Mouse (Mus musculus) embryonic facial prominence, embryonic 10.5 days (tissue): ENCODE results near the gene Ltb. TPM values are rescaled to one million over a fixed set of nuclear protein-coding genes. Genes with fewer than 3 reads are reported as not detected.
A peak's percentile ranks its signal among the peaks of the same experiment; 100 is the strongest.

Experiments used
- DNase-seq: peaks from one replicate; pipeline ENCODE4 v3.0.0-alpha.2; 2017; ENCODE audit warnings: low spot score
- H3K27ac ChIP-seq: fragments of 300-500 bp; sonication (generic); replicated peaks from 2 replicates; pipeline ENCODE4 v1.5.1; 2016; ENCODE audit warnings: mild to moderate bottlenecking
- H3K27me3 ChIP-seq: fragments of 300-500 bp; sonication (generic); replicated peaks from 2 replicates; pipeline ENCODE4 v1.6.1; 2016; ENCODE audit warnings: low read depth, mild to moderate bottlenecking; ENCODE audit not compliant: poor library complexity, severe bottlenecking
- H3K36me3 ChIP-seq: fragments of 300-500 bp; sonication (generic); replicated peaks from 2 replicates; pipeline ENCODE4 v1.6.1; 2016; ENCODE audit warnings: mild to moderate bottlenecking, moderate library complexity
- H3K4me1 ChIP-seq: fragments of 300-500 bp; sonication (generic); 2 replicates; pipeline ENCODE4 v1.6.1; 2016
- H3K4me3 ChIP-seq: fragments of 300-500 bp; sonication (generic); 2 replicates; pipeline ENCODE4 v1.5.1; 2016; ENCODE audit warnings: mild to moderate bottlenecking, moderate library complexity
- H3K9me3 ChIP-seq: fragments of 300-500 bp; sonication (generic); 2 replicates; pipeline ENCODE4 v1.6.1; 2016; ENCODE audit warnings: mild to moderate bottlenecking
- WGBS: fragments of 180-500 bp; shearing (Covaris S2); methylation state at CpG from one replicate; pipeline ENCODE4 v1.1.7; 2016; 5-methylcytosine and 5-hydroxymethylcytosine counted together
- microRNA-seq: library from miRNA; unstranded; fragments of <30 nt; microRNA quantifications from one replicate; pipeline ENCODE4, GENCODE M21; 2017
- polyA plus RNA-seq: library from polyadenylated mRNA; unstranded; fragments of >200 nt; fragmentation: Nextera tagmentation; extraction: Ambion mirVana; gene quantifications from 2 replicates; pipeline ENCODE4 v1.2.1, GENCODE M21; 2016

The Ltb gene
- polyA plus RNA-seq, 1 experiment from 2014 or later: 0.16 TPM

DNA sequence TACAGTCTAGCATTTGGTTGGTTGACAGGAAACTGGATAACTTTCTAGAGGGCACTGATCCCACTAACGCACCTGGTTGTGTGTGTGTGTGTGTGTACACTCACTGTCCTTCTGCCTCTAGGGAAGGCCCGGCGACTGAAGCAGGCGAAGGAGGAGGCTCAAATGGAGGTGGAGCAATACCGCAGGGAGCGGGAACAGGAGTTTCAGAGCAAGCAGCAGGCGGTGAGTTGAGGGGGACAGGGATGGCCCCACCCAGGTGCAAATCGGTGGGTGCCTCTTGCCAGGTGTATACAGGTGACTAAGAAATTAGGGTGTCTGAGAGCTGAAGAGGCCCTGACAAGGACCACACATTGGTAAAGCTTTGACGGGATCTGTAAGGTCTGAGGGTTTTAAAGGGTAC lies 42.8 kb downstream of the Ltb start:
- H3K4me1 ChIP-seq: peaks cover 41% of the 10 kb centered on the region
- no peak overlapping the region for H3K27ac ChIP-seq
- peak overlapping the region; percentile 72; the same call in 1 of the 2 replicates for H3K4me3 ChIP-seq
- H3K9me3 ChIP-seq: no peaks in the 10 kb centered on the region
- H3K27me3 ChIP-seq: no peaks in the 10 kb centered on the region
- WGBS: 77% methylated on average over 9 of the region's 9 CpGs
- no peak for DNase-seq
- H3K36me3 ChIP-seq: peaks cover 11% of the 10 kb centered on the region

DNA sequence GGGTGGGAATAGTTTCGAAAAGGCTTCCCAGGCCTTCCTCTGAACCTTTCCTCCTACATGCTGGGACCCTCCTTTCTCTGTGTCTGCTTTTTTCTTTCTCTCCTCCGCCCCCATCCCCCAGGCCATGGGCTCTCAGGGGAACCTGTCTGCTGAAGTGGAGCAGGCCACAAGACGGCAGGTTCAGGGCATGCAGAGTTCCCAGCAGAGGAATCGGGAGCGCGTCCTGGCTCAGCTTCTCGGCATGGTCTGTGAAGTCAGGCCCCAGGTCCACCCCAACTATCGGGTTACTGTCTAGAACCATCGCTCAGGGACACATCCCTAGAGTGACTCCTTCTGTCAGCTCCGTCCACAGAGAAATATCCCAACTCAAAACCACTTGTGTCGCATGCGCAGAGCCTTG lies 43.3 kb downstream of the Ltb start:
- WGBS: 84% methylated on average over 12 of the region's 12 CpGs
- DNase-seq: no peak
- H3K36me3 ChIP-seq: peaks cover 11% of the 10 kb centered on the region
- no peak overlapping the region for H3K4me3 ChIP-seq
- no peaks in the 10 kb centered on the region for H3K27me3 ChIP-seq
- no peak overlapping the region for H3K27ac ChIP-seq
- H3K9me3 ChIP-seq: no peaks in the 10 kb centered on the region
- peaks cover 38% of the 10 kb centered on the region for H3K4me1 ChIP-seq

DNA sequence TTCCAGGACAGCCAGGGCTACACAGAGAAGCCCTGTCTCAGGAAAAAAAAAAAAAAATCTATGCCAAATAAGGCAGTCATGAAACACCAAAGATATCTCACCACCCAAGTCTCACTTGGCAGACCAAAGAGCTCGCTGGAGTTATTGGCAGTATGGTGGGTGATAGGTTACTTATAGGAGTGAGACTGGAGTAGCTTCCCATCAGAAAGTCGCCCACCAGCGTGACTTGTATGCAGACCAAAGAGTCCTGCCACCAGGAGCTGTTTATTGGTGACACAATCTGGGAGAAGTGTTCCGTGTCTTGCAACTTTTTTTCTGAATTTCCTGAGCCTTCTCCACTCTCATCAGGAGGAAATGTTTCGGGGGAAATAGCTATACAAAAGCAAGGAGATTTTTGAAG lies 45.5 kb downstream of the Ltb start:
- Histone ChIP-seq H3K27ac (no peak overlapping the region), H3K4me1 (peaks cover 44% of the 10 kb centered on the region), H3K9me3 (no peaks in the 10 kb centered on the region), H3K27me3 (no peaks in the 10 kb centered on the region), H3K4me3 (no peak overlapping the region), H3K36me3 (peaks cover 20% of the 10 kb centered on the region)
- WGBS: 84% methylated on average over 5 of the region's 5 CpGs
- DNase-seq: no peak

DNA sequence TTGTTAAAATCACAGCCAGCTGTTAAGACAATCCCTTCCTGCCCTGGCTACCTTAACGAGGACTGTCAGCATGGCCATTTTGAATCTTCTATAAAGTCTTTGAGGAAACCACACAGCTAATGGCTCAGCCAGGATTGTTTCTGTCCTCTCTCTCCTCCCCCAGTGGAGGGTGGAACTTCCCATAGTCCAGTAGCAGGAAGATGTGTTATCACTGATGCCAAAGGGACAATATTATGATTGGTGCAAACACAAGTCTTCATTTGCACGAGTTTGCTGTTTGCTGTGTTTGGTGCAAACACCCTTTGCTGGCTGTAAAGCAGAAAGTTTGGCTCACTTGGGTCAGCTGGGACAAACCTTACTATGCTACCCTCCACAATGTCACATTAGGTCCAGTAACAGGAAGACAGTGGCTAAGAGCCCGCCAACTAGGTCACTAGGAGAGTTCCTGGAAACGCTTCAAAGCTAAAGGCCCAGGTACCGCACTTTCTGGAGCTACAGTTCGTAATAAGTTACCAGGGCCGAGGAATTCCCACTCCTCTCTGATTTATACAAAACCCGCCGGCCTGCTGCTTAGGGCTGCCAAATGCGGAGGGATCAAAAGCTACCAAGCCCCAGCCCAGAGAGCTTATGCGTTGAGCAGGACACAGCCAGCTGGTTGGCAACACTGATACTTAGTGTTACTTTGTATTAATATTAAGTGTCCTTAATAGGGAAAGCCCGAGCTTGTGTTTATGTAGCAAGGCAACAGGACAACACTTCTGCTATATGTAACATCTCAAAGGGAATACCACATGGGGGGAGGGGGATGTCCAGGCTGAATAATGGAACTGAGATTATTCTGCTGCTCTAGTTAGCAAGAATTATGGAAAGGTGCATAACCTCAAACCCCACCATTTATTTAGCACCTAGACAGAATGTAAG lies 46.4 kb downstream of the Ltb start:
- Histone ChIP-seq H3K4me3 (peak overlapping the region; percentile 98), H3K9me3 (no peaks in the 10 kb centered on the region), H3K36me3 (peaks cover 29% of the 10 kb centered on the region), H3K4me1 (peaks cover 49% of the 10 kb centered on the region), H3K27me3 (no peaks in the 10 kb centered on the region), H3K27ac (peak overlapping the region; percentile 100)
- WGBS: 35% methylated on average over 12 of the region's 12 CpGs
- no peak for DNase-seq

DNA sequence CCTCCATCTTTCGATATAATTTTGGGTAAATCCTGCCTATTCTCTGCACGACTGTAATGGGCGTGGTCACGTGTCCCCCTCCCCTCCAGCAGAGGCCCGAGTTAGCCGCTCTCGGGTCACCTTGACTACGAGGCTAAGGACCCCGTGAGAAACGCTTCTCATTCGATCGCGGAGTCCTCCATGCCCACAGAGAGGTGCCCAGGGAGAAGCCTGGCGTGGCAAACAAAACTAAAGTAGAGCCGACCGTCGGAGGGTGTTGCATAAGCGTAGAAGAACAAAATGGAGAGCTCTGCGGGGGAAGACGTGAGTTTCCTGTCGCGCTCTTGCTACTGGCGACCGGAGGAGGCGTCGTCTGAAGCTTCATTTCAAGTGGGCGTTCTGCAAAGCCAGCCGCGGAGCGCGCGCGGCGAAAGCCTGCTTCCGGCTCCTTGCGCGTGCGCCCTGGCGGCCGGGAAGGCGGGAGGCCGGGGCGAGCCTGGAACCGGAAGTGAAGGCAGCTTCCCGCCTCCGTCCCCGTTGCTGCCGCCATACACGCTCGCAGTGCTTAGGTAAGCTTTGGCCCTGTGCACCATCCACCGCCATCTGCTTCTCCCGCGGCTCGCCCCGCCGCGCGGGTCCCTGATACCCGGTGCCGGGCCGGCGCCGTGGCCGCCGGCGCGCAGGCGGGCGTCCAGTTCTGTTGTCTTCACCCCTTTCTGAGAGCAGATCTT lies 47.2 kb downstream of the Ltb start, which contains the start of gene Ddx39b:
Gene Ddx39b (plus strand): TSS at position 442 of the 710 bp plus-strand sequence.
- Histone ChIP-seq H3K27ac (peak within 1 kb of the TSS; percentile 100), H3K36me3 (peaks cover 37% of the 10 kb centered on the region), H3K9me3 (no peaks in the 10 kb centered on the region), H3K4me1 (peaks cover 47% of the 10 kb centered on the region), H3K27me3 (no peaks in the 10 kb centered on the region), H3K4me3 (peak within 1 kb of the TSS; percentile 98)
- DNase-seq: peak; percentile 96
- 0% methylated on average over 69 of the region's 69 CpGs for WGBS

DNA sequence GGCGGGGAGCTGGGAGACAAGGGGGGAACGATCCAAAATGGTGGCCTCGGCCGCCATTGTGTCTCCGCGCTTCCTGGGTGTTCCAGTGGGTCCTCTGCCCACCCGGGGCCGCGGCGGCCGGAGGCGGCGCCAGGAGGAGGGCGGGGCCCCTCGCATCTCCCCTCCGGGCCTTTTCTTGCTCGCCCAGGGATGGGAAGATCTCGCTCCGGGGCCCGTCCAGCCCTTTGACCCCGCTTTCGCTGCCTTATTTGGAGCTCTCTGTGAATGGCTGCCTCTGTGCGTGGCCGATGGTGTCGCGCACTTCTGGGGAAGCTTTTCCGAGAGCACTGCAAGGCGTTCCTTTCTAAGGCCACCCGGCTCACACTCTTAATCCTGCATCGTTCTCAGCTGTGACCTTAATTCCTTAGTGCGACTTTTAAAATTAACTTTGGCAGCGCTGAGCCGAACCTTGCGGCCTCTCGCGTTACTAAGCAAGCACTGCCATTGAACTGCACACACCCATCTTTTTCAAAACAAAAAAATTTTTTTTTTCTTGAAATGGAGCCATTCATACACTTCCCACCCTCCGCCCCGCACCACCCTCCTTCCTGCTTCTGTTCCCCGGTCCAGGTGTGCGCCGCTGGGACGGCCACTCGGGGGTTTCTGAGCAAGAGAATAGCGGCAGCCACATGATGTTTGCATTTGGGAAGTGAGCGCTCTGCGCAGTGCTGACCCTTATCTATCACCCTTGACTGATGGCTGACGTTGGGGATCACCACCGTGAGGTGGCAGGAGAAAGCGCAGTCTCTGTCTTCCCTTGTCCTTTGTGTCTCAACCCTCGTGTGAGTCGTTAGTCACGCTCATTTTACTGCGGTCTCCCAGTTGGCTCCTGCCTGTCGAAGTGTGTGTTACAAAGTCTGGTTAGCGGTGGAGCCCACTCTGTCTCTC lies 48.0 kb downstream of the Ltb start:
- no peaks in the 10 kb centered on the region for H3K9me3 ChIP-seq
- peaks cover 45% of the 10 kb centered on the region for H3K36me3 ChIP-seq
- peaks cover 43% of the 10 kb centered on the region for H3K4me1 ChIP-seq
- no peaks in the 10 kb centered on the region for H3K27me3 ChIP-seq
- under 1% methylated on average over 55 of the region's 55 CpGs for WGBS
- H3K27ac ChIP-seq: peak overlapping the region; percentile 100
- peak; percentile 71 for DNase-seq
- H3K4me3 ChIP-seq: peak overlapping the region; percentile 98

DNA sequence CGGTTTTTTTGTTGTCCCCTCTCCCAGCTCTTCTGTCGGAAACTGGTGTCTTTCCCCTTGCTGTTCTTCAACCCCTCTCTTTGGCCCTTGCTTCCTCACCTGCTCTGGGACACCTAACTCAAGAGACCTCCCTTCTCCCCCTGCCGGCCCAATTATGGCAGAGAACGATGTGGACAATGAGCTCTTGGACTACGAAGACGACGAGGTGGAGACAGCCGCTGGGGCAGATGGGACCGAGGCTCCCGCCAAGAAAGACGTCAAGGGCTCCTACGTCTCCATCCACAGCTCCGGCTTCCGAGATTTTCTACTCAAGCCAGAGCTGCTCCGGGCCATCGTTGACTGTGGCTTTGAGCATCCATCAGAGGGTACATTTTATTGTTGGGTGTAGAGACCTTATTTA lies 48.8 kb downstream of the Ltb start:
- no peaks in the 10 kb centered on the region for H3K27me3 ChIP-seq
- peak; percentile 63 for DNase-seq
- WGBS: 16% methylated on average over 16 of the region's 16 CpGs
- no peaks in the 10 kb centered on the region for H3K9me3 ChIP-seq
- peaks cover 44% of the 10 kb centered on the region for H3K4me1 ChIP-seq
- H3K4me3 ChIP-seq: peak overlapping the region; percentile 98
- peaks cover 53% of the 10 kb centered on the region for H3K36me3 ChIP-seq
- peak overlapping the region; percentile 100 for H3K27ac ChIP-seq

DNA sequence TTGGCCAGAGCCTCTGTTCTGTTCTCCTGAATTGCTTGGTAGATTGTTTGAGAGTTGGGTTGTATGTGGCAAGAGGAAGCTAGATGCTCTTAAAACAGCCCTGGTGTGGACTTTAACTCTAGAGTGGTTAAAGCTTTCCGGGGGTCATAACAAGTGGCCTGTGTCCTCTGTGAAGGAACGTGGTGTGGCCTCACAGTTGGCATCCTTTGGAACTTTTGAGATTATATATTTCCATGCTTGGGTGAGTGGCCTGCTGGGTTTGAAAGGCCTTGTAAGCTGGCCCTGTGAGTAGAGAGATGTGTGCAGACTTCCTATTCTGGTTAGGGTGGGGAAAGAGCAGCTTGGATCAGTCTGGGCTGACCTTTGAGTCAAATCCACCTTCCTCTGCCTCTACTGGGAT lies 50.8 kb downstream of the Ltb start:
- H3K27me3 ChIP-seq: no peaks in the 10 kb centered on the region
- no peak overlapping the region for H3K27ac ChIP-seq
- no peaks in the 10 kb centered on the region for H3K9me3 ChIP-seq
- DNase-seq: no peak
- H3K4me1 ChIP-seq: peaks cover 44% of the 10 kb centered on the region
- peaks cover 73% of the 10 kb centered on the region for H3K36me3 ChIP-seq
- 88% methylated on average over 2 of the region's 2 CpGs for WGBS
- peak overlapping the region; percentile 98 for H3K4me3 ChIP-seq

Small RNA genes within 50 kb of the gene (microRNA-seq; reads per million reads assigned to microRNA genes)
- gene Mir6973a (not detected), gene Mir6974 (not detected), gene Mir6975 (3.4 reads per million, percentile 4 among the genes with 10 or more reads in this experiment)

Other genes with a start within 250 kb of the Ltb start
- gene Hspa1b, start 235.2 kb upstream of the Ltb start, polyA plus RNA-seq: 0.13 and 0.15 TPM in 2 replicates
- not detected in 2 replicates for gene Gm20481, start 224.5 kb upstream of the Ltb start, polyA plus RNA-seq
- 1.3 and 1.9 TPM in 2 replicates for gene Hspa1a, start 222.3 kb upstream of the Ltb start, polyA plus RNA-seq
- gene Hspa1l, start 221.7 kb upstream of the Ltb start, polyA plus RNA-seq: 1.1 TPM in 2 replicates
- gene Lsm2, start 212.6 kb upstream of the Ltb start, polyA plus RNA-seq: 339 and 361 TPM in 2 replicates
- gene Vars, start 193.5 kb upstream of the Ltb start, polyA plus RNA-seq: 197 and 223 TPM in 2 replicates
- 0.18 and 0.21 TPM in 2 replicates for gene Vwa7, start 177.9 kb upstream of the Ltb start, polyA plus RNA-seq
- 4.2 and 5.6 TPM in 2 replicates for gene Sapcd1, start 166.4 kb upstream of the Ltb start, polyA plus RNA-seq
- 3.9 and 4.4 TPM in 2 replicates for gene Msh5, start 147.7 kb upstream of the Ltb start, polyA plus RNA-seq
- 190 and 191 TPM in 2 replicates for gene Clic1, start 144.5 kb upstream of the Ltb start, polyA plus RNA-seq
- 482 and 503 TPM in 2 replicates for gene Ddah2, start 135.4 kb upstream of the Ltb start, polyA plus RNA-seq
- 0.31 and 0.35 TPM in 2 replicates for gene Ly6g6c, start 129.1 kb upstream of the Ltb start, polyA plus RNA-seq
- gene Mpig6b, start 128.3 kb upstream of the Ltb start, polyA plus RNA-seq: 0.52 and 0.93 TPM in 2 replicates
- gene Ly6g6e, start 117.5 kb upstream of the Ltb start, polyA plus RNA-seq: 0.83 and 1.00 TPM in 2 replicates
- gene Ly6g6d, start 116.4 kb upstream of the Ltb start, polyA plus RNA-seq: 1.3 TPM in 1 of 2 replicates, not detected in the other
- 0.51 and 0.62 TPM in 2 replicates for gene Ly6g6f, start 108.8 kb upstream of the Ltb start, polyA plus RNA-seq
- 59.4 and 60.0 TPM in 2 replicates for gene Abhd16a, start 105.2 kb upstream of the Ltb start, polyA plus RNA-seq
- not detected in 2 replicates for gene Ly6g5c, start 86.2 kb upstream of the Ltb start, polyA plus RNA-seq
- gene Ly6g5b, start 79.0 kb upstream of the Ltb start, polyA plus RNA-seq: 1.5 and 1.6 TPM in 2 replicates
- 32.5 and 33.3 TPM in 2 replicates for gene Gpank1, start 73.0 kb upstream of the Ltb start, polyA plus RNA-seq
- gene Csnk2b, start 72.4 kb upstream of the Ltb start, polyA plus RNA-seq: 283 and 288 TPM in 2 replicates
- gene D17H6S53E, start 68.1 kb upstream of the Ltb start, polyA plus RNA-seq: 9.6 and 9.7 TPM in 2 replicates
- 0.40 and 0.69 TPM in 2 replicates for gene Apom, start 62.4 kb upstream of the Ltb start, polyA plus RNA-seq
- 73.8 and 77.8 TPM in 2 replicates for gene Bag6, start 59.3 kb upstream of the Ltb start, polyA plus RNA-seq
- gene Prrc2a, start 29.5 kb upstream of the Ltb start, polyA plus RNA-seq: 203 and 205 TPM in 2 replicates
- 2.9 and 3.9 TPM in 2 replicates for gene Aif1, start 18.4 kb upstream of the Ltb start, polyA plus RNA-seq
- 2.6 and 6.9 TPM in 2 replicates for gene Lst1, start 6.0 kb upstream of the Ltb start, polyA plus RNA-seq
- gene Tnf, start 7.6 kb downstream of the Ltb start, polyA plus RNA-seq: not detected in 2 replicates
- not detected in 2 replicates for gene Lta, start 10.9 kb downstream of the Ltb start, polyA plus RNA-seq
- 0.33 and 0.40 TPM in 2 replicates for gene Gm16181, start 26.4 kb downstream of the Ltb start, polyA plus RNA-seq
- gene Atp6v1g2, start 39.2 kb downstream of the Ltb start, polyA plus RNA-seq: 5.2 and 5.6 TPM in 2 replicates
- gene Nfkbil1, start 41.4 kb downstream of the Ltb start, polyA plus RNA-seq: 9.3 and 9.6 TPM in 2 replicates
- gene Ddx39b, start 47.3 kb downstream of the Ltb start, polyA plus RNA-seq: 726 and 735 TPM in 2 replicates
- gene H2-D1, start 68.3 kb downstream of the Ltb start, polyA plus RNA-seq: 30.3 and 32.9 TPM in 2 replicates
- gene H2-Q1, start 126.0 kb downstream of the Ltb start, polyA plus RNA-seq: not detected in 2 replicates
- gene H2-Q2, start 147.8 kb downstream of the Ltb start, polyA plus RNA-seq: 0.75 and 0.88 TPM in 2 replicates
- gene H2-Q4, start 185.2 kb downstream of the Ltb start, polyA plus RNA-seq: 1.5 and 1.6 TPM in 2 replicates
- 1.5 and 1.6 TPM in 2 replicates for gene H2-Q6, start 230.4 kb downstream of the Ltb start, polyA plus RNA-seq
- 12.2 and 12.9 TPM in 2 replicates for gene H2-Q7, start 244.7 kb downstream of the Ltb start, polyA plus RNA-seq